In the genomic region with DNA sequence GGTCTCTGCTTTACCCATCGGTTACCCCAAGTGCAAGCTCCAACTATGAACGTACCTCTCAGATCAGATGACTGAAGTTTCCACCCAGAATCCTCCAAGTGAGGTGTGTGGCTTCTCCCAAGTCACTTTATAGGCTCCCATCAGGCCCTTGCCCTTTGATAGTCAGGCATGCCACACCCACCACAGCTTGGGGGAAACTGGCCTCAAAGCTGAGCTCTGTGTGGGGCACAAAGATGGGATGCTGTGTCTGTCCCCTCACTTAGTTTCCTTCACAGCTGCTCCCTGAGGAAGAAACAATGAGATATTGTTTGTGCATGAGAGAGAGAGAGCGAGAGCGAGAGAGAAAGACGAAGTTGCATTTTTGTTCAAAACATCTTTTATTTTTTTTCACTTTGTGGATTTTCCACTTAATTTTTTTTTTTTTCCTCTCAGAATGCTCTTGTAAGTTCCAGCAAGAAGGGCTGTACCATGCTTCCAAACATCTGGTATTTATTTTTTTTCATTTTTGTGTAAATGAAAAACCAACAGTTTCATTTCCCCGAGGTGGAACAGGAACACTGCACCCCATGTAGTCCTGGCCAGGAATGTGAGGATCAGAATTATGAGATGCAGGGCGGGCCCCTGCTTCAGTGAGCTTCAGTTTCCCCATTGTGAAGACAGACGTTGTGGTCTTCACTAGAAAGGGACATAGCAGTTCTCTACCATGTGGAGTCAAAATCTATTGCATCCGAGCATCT, we compare ENCODE assay signal across 10 mouse cellular contexts. TPM values are rescaled to one million over a fixed set of nuclear protein-coding genes. Genes with fewer than 3 reads are reported as not detected.
DNase-seq lines count a peak whose midpoint lies in the region; ATAC-seq lines count a peak whose summit lies in the region.
"Had no signal": no experiment of that assay in that cellular context is flagged by ENCODE, and none has a peak within 500 bp of the region (broad histone marks: within the 10 kb centered on the region; RNA-seq: fewer than 3 reads in every experiment).

Gene Apod (minus strand): TSS at position 312 of the 737 bp plus-strand sequence.

- no peaks in the 10 kb centered on the region for H3K9me3 ChIP-seq in stomach, embryonic 16.5 days (replicated peaks; ENCODE audit: control insufficient read depth, low read length)
- H3K9me3 ChIP-seq: heart, embryonic 10.5 days had no signal

- no peak within 1 kb of the TSS for H3K4me3 ChIP-seq in stomach, embryonic 16.5 days (replicated peaks; ENCODE audit: low read length)
- H3K4me3 ChIP-seq: heart, embryonic 10.5 days had no signal

- intact Hi-C loops in gastrocnemius, postnatal 14 days (cut with DNase I; ENCODE audit: low total_unique reads): no loop called here
- intact Hi-C loops in left cerebral cortex, postnatal 25 days (cut with DNase I): no loop called here

- H3K27ac ChIP-seq in stomach, embryonic 16.5 days (ENCODE audit: low read length): peak within 1 kb of the TSS; percentile 20; the same call in 1 of the 2 replicates
- H3K27ac ChIP-seq: heart, embryonic 10.5 days; macrophage had no signal

- H3K27me3 ChIP-seq in stomach, embryonic 16.5 days (ENCODE audit: control insufficient read depth, insufficient read depth, low read length): no peaks in the 10 kb centered on the region

- H3K9ac ChIP-seq in stomach, embryonic 16.5 days (ENCODE audit: low read length): no peak within 1 kb of the TSS

- peak; percentile 66 for DNase-seq in retina, postnatal 1 day
- no peak for DNase-seq in retina, embryonic 14.5 days (ENCODE audit: low spot score)
- DNase-seq in gastrocnemius, postnatal 14 days: no peak
- peak in 1 of 2 experiments; percentile 16 for DNase-seq in left cerebral cortex, postnatal 25 days (ENCODE audit: low spot score in 2 of 2)
- DNase-seq in lung, postnatal 4 days: no peak

- H3K4me2 ChIP-seq in stomach, embryonic 16.5 days (ENCODE audit: low read depth, low read length): no peak within 1 kb of the TSS

- 64% methylated on average over 9 of the region's 9 CpGs for WGBS in stomach, embryonic 16.5 days

- H3K36me3 ChIP-seq in stomach, embryonic 16.5 days (ENCODE audit: control insufficient read depth, insufficient read depth, low read length): no peaks in the 10 kb centered on the region
- H3K36me3 ChIP-seq: heart, embryonic 10.5 days had no signal

- H3K4me1 ChIP-seq in stomach, embryonic 16.5 days (ENCODE audit: control insufficient read depth, insufficient read depth, low read length): peaks cover 8% of the 10 kb centered on the region
- H3K4me1 ChIP-seq: heart, embryonic 10.5 days had no signal

- no peak for ATAC-seq in stomach, embryonic 16.5 days (ENCODE audit: insufficient read depth, low FRiP score)
- no peak for ATAC-seq in granulocyte monocyte progenitor cell, adult 5-6 weeks (replicated peaks; ENCODE audit: poor library complexity, severe bottlenecking)
- ATAC-seq in monocyte, adult 5-6 weeks (replicated peaks; ENCODE audit: insufficient number of reproducible peaks, low FRiP score, low TSS enrichment, poor library complexity, severe bottlenecking): no peak

RNA-seq across cellular contexts. Expression of gene Apod, which starts in this region (rescaled TPM):
- total RNA-seq in gastrocnemius, postnatal 14 days (2021): 10 to 100 TPM; 11.1 to 24.4 TPM
- 100 to 1,000 TPM; 136 to 141 TPM for total RNA-seq in left cerebral cortex, postnatal 25 days (2021)
- 0.83 and 1.5 TPM in 2 replicates for polyA plus RNA-seq in stomach, embryonic 16.5 days (2015; fragmentation: Nextera tagmentation; extraction: Ambion mirVana)
- total RNA-seq in granulocyte monocyte progenitor cell, adult 5-6 weeks (2014; fragmentation: Nextera tagmentation): not detected in 2 replicates
- total RNA-seq in granulocyte monocyte progenitor cell, adult 5-6 weeks (2017): not detected in 2 replicates
- total RNA-seq in monocyte, adult 5-6 weeks (2017): not detected in 3 replicates
- polyA plus RNA-seq: heart, embryonic 10.5 days had no signal

Comparison
In these comparisons a context has a peak if more than half of its experiments do, and no peak if none do; other contexts are left out.
1. RNA of gene Apod (total RNA-seq): 136 to 141 TPM in left cerebral cortex, postnatal 25 days and 11.1 to 24.4 TPM in gastrocnemius, postnatal 14 days; not detected in granulocyte monocyte progenitor cell, adult 5-6 weeks and not detected in monocyte, adult 5-6 weeks; every median in the first group is over 10 times any median in the second.
2. RNA of gene Apod (total RNA-seq): 136 to 141 TPM in left cerebral cortex, postnatal 25 days; 11.1 to 24.4 TPM in gastrocnemius, postnatal 14 days; every median in the first group is over 4 times any median in the second.